Mouse (Mus musculus): ENCODE results near the gene Maats1.

GRCm38 (mm10) chr16:38359857-38360256 is 17.9 kb upstream of the Maats1 start:
- TF ChIP-seq POLR2A (IDR thresholded peaks at IDR 0.05; ENCODE audit: insufficient read depth, low read depth, low read length) (no peak), CTCF (IDR thresholded peaks at IDR 0.05) (no peak)
